Mouse (Mus musculus) MN1 (cell line): ENCODE measurements around the gene Dhx37.
"Not testable (repeated sequence)": the region's sequence is repeated elsewhere in the genome, so short reads cannot be mapped to it uniquely, and the experiment has no call there.

Experiments used
- DNase-seq: peaks from one replicate; pipeline ENCODE4 v3.0.0-alpha.2; 2016; ENCODE audit warnings: low spot score

Gene Dhx37

DNA sequence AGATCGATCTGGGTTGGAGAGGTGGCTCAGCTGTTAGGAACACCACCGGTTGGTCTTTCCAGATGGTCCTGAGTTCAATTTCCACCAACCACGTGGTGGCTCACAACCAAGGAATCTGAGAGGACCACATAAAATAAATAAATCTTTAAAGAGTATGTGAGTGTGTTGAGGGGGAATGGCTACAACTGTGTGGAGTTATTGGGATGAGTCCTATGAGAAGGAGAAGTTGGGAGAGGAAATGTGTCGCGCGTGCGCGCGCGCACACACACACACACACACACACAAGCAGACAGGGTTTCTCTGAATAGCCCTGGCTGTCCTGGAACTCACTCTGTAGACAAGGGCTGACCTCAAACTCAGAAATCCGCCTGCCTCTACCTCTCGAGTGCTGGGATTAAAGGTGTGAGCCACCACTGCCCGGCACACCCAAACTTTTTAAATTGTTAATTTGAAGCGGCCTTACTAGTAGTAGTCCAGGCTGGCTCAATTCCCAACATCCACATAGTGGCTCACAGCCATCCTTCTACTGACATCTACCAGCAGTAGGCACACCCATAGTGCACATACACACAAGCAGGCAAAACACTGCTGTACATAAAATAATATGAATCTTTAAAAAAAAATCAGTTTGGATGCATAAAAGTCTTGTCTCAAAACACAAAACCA lies 25.9 kb downstream of the Dhx37 start:
- peak; percentile 56 for DNase-seq

DNA sequence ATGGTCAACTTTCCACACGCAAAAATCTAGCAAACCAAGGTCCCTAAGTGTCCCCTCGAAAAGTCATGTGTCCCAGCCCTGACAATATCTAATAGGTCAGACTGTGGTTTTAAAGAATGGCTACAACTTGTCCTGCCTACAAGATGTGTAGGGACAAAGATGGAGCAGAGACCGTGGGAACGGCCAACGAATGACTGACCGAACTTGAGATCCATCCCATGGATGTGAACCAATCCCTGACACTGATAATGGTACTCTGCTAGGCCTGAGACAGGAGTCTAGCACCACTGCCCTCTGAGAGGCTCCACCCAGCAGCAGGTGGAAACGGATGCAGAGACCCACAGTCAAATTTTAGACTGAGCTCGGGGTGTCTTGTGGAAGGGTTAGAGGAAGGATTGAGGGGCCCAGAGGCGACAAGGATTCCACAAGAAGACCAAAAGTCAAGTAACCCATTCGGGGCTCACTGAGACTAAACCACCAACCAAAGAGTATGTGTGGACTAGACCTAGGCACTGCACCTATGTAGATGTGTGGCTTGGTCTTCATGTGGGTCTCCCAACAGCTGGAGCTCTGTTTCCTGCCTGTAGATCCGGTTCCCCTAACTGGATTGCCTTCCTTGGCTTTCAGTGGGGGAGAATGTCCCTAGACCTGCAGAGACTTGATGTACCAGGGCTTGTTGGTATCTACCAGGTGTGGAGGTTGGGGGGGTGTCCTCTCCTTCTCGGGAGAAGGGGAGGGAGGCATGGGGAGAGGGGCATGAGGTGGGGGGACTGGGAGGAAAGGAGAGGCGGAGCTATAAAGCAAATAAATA lies 26.7 kb downstream of the Dhx37 start:
- peak; percentile 69 for DNase-seq

DNA sequence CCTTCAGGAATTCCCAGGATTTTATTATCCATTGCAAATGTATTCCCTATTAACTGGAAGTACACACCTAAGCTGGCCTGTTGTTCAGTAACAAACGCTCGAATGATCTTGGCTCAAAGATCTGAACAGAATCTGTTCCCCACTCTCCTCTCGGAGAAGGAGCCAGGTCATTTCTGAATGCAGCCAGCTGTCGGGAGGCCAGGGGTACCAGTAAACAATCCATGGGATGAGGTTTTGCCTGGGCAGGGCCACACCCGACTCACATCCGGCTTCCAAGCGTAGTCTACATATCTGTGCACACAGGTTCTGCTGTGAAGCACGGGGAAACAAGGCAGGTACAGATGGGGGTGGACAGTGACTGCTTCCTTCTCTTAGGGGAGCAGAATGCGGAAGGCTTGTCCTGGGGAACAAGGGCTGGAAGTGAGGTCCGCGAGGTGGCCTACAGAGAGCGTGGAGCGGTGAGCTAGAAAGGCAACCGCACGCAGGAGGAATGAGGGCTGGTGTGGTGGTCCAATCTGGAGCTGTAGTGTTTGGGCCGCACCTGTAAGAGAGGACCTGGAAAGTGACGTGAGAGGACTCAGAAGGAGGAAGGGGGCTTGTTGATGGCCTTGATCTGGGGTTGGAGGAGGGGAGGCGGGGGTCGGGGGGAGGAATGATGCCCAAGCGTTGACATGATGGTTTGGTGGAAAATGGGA lies 27.5 kb downstream of the Dhx37 start:
- peak; percentile 64 for DNase-seq

DNA sequence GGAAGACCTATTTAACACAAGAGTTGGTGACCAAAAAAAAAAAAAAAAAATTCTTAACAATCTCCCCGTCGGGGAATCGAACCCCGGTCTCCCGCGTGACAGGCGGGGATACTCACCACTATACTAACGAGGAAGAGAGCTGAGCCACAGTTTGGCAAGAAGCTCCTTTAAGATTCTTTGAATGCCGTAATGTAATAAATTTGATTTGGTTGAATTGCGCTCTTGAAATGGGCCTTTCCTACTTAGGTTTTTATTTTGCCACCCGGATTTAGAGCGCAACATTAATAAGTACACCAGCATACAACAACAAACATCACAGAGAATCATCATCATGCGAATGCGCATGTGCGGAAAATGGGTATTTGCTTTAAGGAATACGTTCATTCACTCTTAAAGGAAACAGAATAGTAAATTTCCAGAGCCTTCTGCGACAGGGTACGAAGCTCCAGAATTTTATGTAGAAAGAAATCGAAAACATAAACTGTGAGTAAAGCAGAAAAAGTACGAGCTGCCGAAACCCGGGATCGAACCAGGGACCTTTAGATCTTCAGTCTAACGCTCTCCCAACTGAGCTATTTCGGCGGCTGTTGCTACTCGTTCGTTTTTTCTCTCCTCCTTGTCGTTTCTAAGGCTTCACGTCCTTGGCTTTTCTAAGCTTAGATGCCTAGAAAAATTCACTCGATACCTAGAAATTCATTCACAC lies 28.2 kb downstream of the Dhx37 start:
- peak; percentile 93 for DNase-seq

DNA sequence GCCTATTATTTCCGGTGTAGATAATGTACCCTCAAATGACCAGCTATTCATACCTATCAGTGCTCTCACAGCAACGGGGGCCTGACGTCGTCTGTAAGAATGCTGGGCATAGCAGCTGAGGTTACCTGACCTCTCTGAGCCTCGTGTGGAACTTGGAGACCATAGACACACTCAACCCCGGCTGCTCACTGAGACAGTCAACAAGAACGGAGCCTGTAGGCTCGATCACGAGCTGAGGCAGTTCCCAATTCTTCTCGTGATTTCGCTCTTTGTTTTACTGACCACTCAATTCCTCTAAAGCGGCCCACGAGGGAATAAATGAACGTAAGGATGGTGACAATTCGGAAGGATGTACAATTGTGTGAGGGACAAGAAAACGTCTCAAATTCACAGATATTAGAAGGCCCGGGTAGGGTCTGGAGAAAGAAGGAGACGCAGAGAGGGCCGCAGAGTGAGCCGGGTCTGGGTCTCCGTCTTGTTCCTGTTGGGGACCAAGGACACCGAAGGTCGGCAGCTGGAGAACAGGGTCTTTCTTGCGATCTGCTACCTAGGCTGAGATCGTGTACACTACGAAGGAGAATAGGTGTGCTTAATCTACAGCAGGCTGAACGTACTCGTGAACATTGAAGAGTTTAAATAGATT lies 28.9 kb downstream of the Dhx37 start:
- DNase-seq = peak; percentile 87

DNA sequence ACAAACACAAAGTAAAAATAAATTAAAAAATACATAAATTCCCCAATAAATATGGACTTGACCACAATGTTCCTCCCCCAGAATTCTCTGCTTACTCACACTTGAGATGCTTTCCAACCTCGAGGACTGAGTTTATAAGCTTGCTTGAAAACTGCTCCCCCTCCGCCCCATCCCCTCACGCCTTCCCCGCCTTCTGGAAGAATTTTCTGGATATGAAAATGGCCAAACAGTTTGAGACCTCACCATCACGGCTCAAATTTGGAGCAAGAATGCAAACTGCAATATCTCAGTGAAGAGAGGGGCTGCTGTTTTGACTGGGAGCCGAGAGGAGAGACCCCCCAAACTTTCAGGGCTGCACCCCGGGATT lies 29.4 kb downstream of the Dhx37 start:
- peak; percentile 59 for DNase-seq

DNA sequence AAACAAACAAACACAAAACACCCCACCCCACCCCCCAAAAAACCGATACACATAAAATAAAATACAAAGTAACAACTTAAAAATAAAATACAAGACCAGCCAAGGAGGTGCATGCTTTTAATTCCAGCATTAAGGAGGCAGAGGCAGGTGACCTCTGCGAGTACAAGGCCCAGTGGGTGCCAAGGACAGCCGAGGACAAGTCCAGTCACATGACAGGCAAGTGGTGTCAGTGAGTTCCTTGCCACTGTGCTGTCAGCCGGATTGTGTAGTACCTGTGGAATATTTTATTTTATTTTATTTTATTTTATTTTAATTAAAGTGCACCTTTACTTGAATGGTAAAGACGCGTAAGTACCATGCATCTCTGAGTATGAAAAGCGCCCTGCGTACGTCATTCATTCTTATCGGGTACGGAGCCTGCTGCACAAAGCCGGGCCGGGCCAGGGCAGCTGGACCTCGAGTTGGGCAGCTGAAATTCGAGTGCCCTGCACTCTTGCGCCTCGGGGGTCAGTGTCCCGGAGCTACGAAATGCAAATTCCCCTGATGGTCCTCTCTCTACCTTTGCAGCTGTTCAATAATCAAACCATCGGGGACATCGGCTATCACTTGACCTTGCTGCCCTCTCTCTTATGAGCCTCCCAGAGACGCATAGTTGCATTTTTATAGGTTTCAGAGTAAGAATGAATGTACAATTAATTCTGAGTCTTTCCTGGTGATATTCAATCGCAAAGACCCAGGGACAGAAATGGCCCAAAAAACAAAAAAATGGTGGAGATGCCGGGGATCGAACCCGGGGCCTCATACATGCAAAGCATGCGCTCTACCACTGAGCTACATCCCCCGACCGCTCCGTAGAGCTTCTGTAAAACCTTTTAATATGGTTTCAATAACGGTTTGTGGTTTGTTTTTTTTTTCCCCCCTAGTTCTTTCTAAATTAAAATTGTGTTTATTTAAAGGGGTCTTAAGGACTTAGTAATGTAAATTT lies 30.1 kb downstream of the Dhx37 start:
- peak; percentile 88 for DNase-seq

DNA sequence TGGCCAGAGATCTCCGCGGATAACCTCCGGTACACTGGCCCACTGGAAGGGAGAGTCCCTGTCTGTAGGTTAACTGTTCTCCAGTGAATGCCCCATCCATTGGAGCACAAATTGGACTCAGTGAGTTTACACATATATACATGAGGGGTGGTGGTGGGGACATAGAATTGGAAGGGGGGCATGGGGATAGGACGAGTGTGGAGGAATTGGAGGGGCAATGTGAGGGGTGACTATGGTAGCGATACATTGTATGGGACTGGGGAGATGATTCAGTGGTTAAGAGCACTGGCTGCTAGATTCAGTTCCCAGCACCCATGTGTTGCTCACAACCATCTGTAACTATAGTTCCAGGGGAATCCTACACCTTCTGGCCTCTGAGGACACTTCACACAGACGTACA lies 30.9 kb downstream of the Dhx37 start:
- no peak for DNase-seq

DNA sequence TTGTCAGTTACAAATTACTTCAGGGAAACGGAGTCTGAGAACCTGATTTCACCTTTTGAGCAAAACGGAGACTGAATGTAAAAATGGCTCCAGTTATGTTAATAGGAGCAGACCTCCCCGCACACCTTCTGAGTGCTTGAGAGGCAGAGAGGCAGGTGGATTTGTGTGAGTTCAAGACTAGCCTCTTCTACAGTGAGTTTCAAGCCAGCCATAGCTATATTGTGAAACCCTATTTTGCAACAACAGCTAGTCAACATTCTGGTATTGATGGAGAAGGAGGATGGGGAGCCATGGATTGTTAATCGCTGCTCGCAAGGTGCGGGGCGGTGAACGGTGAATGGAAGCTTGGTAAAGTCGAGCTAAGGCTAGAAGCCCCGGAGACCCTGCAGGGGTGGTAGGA lies 31.4 kb downstream of the Dhx37 start:
- DNase-seq = no peak

DNA sequence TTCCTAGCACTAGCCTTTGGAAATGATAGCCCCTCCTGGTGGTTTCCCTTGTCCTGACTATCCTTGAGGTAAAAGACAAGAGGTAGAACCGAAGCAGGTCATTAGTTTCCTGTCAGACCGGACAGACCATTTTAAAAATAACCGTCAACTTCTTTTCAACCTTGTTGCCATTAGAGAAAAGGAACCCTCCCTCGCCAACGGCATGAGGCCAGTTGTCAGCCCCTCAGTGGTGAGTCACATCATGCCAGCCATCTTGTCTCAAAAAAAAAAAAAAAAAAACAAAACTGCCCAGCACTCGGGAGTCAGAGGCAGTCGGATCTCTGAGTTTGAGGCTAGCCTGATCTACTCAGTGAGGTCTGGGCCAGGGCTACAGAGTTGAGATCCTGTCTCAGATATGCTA lies 33.0 kb downstream of the Dhx37 start:
- peak; percentile 39 for DNase-seq

DNA sequence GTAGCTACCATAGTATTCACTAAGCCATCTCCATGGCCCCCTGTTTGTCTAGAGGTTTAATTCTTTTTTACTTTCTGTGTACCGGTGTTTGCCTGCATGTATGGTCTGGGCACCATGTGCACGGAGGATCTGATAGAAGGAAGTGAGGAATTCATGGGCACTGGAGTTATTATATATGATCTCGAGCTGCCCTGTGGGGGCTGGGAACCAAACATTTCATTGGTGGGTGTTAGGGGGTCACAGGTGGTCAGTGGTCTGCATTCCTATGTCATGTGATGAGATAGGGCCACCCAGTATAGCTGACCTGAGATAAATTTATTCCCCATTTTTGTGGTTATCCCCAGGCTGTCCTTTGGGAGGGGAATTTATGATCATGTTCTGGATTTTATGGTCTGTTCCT lies 38.9 kb downstream of the Dhx37 start:
- no peak for DNase-seq

DNA sequence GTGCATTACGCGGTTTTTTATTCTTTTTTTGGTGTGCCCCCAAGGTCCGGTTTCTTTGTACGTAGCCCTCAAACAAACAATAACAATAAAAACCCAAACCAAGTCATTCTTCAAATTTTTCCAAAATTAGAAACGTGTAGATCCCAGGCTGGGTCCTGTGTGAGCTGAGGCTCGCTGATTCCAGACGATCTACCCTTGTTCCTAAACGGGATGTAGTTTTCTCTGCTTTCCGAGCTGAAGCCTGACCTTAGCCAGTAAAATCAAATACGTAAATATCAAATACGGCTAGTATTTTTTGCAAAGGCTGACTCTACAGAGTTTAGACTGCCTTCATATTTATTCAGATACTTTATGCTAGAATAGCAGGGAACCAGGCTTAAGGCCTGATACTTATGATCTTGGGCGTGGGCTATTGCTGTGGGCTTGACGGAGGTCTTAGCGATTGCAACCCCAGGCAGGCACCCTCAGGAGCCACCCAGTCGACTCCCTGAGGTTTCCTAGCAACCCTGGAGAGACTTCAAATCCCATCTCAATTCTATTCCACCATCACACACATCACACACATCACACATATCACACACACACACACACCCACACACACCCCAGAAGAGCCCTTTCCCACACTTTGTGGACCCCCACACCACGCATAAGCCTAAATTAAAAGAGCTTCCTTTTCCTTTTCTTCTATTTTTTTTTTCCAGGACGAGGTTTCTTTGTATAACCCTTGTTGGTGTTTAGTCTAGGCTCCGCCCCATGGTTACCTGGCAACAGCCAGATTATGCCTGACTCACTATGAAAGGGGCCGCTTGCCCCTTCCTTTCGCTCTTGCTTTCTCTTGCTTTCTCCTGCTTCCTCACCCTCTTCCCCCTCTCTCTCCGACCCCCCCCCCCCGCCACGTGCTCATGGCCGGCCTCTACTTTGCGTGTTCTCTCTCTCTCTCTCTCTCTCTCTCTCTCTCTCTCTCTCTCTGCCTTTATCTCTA lies 40.0 kb downstream of the Dhx37 start:
- peak; percentile 94 for DNase-seq

DNA sequence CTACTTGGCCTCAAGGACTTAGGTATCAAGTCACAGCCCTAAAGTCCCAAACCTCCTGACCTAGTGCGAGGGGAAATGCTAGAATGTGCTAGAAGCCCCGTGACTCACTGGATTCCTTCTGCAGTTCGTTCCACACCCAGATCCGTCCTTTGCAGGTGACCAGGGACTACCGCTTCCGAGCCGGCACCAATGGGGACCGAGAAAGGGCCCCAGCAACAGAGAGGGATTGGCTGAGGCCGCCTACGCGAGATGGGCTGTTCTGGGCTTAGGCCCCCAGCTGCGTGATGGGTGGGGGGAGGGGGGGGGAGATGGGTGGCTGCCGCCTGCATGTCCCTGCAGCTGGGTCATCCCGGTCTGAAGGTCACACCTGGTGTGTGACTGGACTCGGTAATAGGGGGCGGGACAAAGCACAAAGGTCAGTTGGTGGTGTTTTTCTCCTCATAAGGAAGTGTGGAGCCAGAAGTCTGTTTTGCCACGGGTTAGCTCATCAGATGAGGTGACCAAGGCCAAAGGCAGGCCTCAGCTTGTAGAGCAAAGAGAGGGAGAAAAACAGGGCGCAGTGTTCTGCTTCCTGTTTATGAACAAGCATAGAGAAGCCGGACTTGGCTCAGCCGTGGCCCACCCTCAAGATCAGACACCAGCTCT lies 40.8 kb downstream of the Dhx37 start:
- DNase-seq = peak; percentile 97

DNA sequence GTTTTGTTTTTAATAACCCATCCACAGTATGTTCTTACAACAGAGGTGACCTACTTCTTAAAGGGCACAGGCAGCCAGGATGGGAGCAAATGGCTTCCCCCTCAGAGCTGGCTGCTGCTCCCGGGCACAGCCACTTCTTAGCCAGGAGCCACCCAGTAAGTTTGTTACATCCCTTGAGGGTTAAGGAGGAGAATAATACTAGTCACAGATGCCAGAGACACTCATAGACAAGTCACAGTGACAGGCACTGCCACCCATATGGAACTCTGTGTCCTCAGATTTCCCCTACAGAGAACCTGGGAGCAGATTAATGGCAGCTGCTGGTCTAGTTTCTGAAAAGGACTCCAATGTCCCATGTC lies 41.3 kb downstream of the Dhx37 start:
- no peak for DNase-seq

DNA sequence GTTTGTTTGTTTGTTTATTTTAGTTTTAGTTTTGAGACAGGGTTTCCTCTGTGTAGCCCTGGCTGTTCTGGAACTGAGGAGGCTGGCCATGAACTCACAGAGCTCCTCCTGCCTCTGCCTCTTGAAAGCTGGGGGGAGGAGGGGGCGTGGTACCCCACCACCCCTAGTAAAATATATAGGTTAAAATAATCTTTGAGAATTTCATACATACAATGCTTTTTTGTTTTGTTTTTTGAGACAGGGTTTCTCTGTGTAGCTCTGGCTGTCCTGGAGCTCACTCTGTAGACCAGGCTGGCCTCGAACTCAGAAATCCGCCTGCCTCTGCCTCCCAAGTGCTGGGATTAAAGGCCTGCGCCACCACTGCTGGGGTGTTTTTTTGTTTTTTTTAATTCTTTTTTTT lies 41.7 kb downstream of the Dhx37 start:
- not testable (repeated sequence) for DNase-seq

DNA sequence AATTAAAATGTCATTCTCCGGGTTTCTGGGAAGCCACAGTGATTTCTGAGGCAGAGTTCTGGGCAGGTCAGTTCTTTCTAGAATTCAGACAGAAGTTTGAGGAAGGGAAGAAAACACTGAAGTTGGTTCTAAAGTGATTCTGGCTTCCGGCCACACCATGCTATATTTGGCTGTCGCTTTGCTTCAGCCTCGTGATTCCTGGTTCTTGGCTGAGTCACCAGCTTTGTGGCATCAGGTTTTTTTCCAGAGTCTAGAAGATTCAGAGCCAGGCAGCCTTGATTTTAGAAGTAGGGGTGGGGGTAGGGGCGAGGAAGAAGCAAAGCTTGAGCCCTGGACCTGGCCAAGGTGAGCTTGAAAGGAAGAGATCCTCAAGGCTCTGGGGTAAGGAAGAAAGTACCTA lies 42.3 kb downstream of the Dhx37 start:
- peak; percentile 78 for DNase-seq

DNA sequence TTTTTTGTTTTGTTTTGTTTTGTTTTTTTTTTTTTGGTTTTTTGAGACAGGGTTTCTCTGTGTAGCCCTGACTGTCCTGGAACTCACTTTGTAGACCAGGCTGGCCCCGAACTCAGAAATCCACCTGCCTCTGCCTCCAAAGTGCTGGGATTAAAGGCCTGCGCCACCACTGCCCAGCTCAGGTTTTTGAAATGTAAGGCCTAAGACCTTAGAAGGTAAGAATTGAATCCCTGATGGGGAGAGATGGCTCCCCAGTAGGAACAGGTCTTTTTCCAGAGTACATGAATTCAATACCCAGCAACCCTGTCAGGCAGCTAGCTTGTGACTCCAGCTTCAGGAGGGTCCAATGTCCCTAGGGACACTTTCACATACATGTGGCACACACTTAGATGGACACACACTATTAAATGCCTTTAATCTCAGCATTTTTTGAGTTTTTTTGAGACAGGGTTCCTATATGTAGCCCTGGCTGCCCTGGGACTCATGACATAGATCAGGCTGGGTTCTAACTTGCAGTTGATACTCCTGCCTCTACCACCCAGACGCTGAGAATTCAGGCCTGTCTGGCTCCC lies 42.9 kb downstream of the Dhx37 start:
- DNase-seq = no peak

DNA sequence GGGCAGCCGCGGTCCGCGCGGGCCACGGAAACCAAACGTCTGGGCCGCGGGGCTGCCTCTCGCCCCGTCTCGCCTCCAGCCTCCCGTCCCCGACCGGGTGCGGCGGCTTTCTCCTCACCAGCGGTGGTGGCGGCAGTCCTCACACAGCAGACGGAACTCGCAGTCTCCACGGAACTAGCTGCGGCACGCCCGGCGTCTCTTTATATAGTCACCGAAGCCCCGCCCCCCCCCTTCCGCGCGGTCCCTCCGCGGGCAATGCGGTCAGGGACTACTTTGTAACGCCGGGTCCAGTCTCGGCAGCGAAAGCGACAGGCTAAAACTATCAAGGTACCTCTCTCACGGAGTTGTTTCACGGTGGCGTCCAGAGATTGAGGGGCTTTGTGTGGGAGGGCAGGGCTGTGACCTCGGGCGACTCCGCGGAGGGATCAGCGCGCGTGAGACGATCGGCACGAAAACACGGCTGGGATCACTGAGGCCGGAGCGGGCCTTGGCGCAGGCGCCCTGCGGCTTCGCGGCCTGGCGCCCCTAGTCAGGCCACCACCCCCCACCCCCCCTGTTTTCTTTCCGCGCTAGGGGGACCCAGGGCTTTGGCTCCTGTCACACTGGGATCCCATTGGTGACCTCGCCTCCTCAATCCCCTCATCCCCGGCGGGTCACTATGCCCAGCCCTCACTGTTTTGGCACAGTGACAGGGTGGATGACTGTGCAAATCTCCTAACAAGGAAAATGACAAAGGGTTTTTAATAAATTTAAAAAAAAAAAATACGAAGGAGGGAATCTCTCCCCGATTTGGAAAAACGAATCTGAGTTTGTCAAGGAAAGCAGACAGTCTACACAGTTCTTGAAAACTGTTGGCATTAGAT lies 44.1 kb downstream of the Dhx37 start, which contains the start of gene Ubc:
TSS of gene Ubc (minus strand) at position 624 of the 863 bp plus-strand sequence.
- DNase-seq = peak; percentile 91
